Mouse (Mus musculus): Measurements from ENCODE around the gene Stx8. TPM values are rescaled to one million over a fixed set of nuclear protein-coding genes. Genes with fewer than 3 reads are reported as not detected.

Gene Stx8
- polyA plus RNA-seq, 1 experiment, result 35.8 TPM

- no peaks in the 10 kb centered on the region; the same call in 1 of the 2 replicates for H3K9me3 ChIP-seq (replicated peaks; ENCODE audit: control insufficient read depth, insufficient read depth, low read length, poor library complexity, severe bottlenecking)
- no peaks in the 10 kb centered on the region for H3K4me1 ChIP-seq (ENCODE audit: control insufficient read depth, insufficient read depth, low read length)
- H3K36me3 ChIP-seq (ENCODE audit: control insufficient read depth, insufficient read depth, low read length, poor library complexity, severe bottlenecking), result no peaks in the 10 kb centered on the region
- H3K9ac ChIP-seq (ENCODE audit: low read depth, poor library complexity, severe bottlenecking), result no peak overlapping the region
- H3K4me3 ChIP-seq (ENCODE audit: low read depth, low read length), result no peak overlapping the region
- TF ChIP-seq CTCF (IDR thresholded peaks at IDR 0.05; ENCODE audit: low read depth, low read length), result no peak
- TF ChIP-seq EP300 (IDR thresholded peaks at IDR 0.05; ENCODE audit: insufficient read depth, low read depth, low read length), result no peak
- TF ChIP-seq POLR2A (IDR thresholded peaks at IDR 0.05; ENCODE audit: insufficient read depth, low read length), result no peak
- H3K27ac ChIP-seq (ENCODE audit: insufficient read depth, low read length), result no peak overlapping the region
- H3K27me3 ChIP-seq (ENCODE audit: control insufficient read depth, insufficient read depth, low read length, poor library complexity, severe bottlenecking), result no peaks in the 10 kb centered on the region
Observed at GRCm38 (mm10) chr11:68033331-68033926, 67.4 kb downstream of the Stx8 start.

- TF ChIP-seq POLR2A (IDR thresholded peaks at IDR 0.05; ENCODE audit: insufficient read depth, low read length) (no peak), EP300 (IDR thresholded peaks at IDR 0.05; ENCODE audit: insufficient read depth, low read depth, low read length) (no peak), CTCF (IDR thresholded peaks at IDR 0.05; ENCODE audit: low read depth, low read length) (no peak)
- Histone ChIP-seq H3K9me3 (replicated peaks; ENCODE audit: control insufficient read depth, insufficient read depth, low read length, poor library complexity, severe bottlenecking) (no peaks in the 10 kb centered on the region; the same call in 1 of the 2 replicates), H3K9ac (ENCODE audit: low read depth, poor library complexity, severe bottlenecking) (no peak overlapping the region), H3K4me1 (ENCODE audit: control insufficient read depth, insufficient read depth, low read length) (no peaks in the 10 kb centered on the region), H3K4me3 (ENCODE audit: low read depth, low read length) (no peak overlapping the region), H3K36me3 (ENCODE audit: control insufficient read depth, insufficient read depth, low read length, poor library complexity, severe bottlenecking) (no peaks in the 10 kb centered on the region), H3K27me3 (ENCODE audit: control insufficient read depth, insufficient read depth, low read length, poor library complexity, severe bottlenecking) (no peaks in the 10 kb centered on the region), H3K27ac (ENCODE audit: insufficient read depth, low read length) (no peak overlapping the region)
Observed at GRCm38 (mm10) chr11:68034422-68034821, 68.4 kb downstream of the Stx8 start.

DNA sequence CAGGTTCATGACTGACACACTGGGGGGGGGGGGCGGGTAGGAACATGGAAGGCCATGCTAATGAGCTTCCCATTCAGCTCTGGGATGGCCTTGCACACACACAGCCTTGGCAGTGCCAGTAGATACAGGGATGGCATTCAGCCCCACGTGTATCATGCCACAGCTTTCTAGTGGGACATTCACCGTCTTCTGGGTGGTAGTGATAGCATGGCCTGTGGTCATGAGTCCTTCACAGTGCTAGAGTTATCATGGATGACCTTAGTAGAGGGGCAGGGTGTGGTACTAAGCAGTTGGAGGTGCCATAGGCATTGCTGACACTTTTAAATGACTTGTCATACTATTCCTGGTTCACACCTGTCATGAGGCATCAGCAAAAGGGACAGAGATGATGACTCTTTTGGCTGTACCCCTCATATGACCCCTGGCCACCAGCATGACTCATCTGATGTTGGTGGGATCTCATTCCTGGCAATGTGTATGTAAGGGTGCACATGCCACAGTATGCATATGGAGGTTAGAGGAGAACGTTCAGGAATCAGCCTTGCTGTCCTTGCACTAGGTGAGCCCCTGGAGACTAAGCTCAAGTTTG is 69.4 kb downstream of the Stx8 start:
- no peaks in the 10 kb centered on the region for H3K4me1 ChIP-seq (ENCODE audit: control insufficient read depth, insufficient read depth, low read length)
- no peaks in the 10 kb centered on the region for H3K27me3 ChIP-seq (ENCODE audit: control insufficient read depth, insufficient read depth, low read length, poor library complexity, severe bottlenecking)
- H3K9me3 ChIP-seq (replicated peaks; ENCODE audit: control insufficient read depth, insufficient read depth, low read length, poor library complexity, severe bottlenecking), result no peaks in the 10 kb centered on the region; the same call in 1 of the 2 replicates
- H3K9ac ChIP-seq (ENCODE audit: low read depth, poor library complexity, severe bottlenecking), result no peak overlapping the region
- H3K27ac ChIP-seq (ENCODE audit: insufficient read depth, low read length), result no peak overlapping the region
- H3K4me3 ChIP-seq (ENCODE audit: low read depth, low read length), result no peak overlapping the region
- no peaks in the 10 kb centered on the region for H3K36me3 ChIP-seq (ENCODE audit: control insufficient read depth, insufficient read depth, low read length, poor library complexity, severe bottlenecking)
- TF ChIP-seq CTCF (IDR thresholded peaks at IDR 0.05; ENCODE audit: low read depth, low read length) (no peak), POLR2A (IDR thresholded peaks at IDR 0.05; ENCODE audit: insufficient read depth, low read length) (no peak), EP300 (IDR thresholded peaks at IDR 0.05; ENCODE audit: insufficient read depth, low read depth, low read length) (no peak)

DNA sequence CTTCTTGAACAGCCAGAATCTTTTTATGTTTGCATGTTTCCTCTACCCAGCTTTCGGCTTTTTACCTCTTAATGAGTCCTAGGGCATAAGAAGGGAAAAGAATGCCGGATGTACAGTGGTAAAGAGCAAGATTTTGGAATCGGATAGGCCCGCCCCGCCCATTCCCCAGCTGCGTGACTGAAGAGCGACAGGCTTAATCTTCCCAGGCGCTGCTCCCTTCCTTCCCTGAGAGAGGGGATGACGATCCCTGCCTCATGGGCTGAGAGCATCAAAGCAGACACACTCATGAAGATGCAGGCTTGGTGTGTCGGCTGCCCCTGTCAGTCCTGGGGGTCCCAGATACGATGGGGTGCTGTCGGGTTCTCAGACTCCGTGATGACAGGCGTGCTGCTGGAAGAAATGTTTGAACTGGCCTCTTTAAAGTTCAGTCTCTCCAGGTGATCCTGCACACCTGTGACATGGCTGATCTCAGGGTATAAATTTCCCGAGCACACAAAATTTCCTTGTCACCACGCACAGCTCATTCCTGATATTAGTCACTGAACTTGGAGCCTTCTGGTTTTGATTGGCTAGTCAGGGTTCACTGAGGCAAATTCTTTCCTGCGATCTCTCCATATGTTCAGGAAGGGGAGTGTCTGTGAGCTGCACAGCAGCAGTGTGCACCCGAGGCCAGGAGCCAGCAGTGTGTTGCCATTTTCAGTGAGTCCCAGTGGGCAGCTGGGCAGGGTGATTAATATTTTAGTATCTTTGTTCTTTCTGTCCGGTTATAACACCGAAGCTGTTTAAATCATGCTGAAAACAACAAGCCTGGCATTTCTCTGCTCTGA is 70.4 kb downstream of the Stx8 start:
- Histone ChIP-seq H3K9me3 (replicated peaks; ENCODE audit: control insufficient read depth, insufficient read depth, low read length, poor library complexity, severe bottlenecking) (no peaks in the 10 kb centered on the region; the same call in 1 of the 2 replicates), H3K4me1 (ENCODE audit: control insufficient read depth, insufficient read depth, low read length) (no peaks in the 10 kb centered on the region), H3K27ac (ENCODE audit: insufficient read depth, low read length) (no peak overlapping the region), H3K36me3 (ENCODE audit: control insufficient read depth, insufficient read depth, low read length, poor library complexity, severe bottlenecking) (no peaks in the 10 kb centered on the region), H3K9ac (ENCODE audit: low read depth, poor library complexity, severe bottlenecking) (no peak overlapping the region), H3K27me3 (ENCODE audit: control insufficient read depth, insufficient read depth, low read length, poor library complexity, severe bottlenecking) (no peaks in the 10 kb centered on the region), H3K4me3 (ENCODE audit: low read depth, low read length) (no peak overlapping the region)
- no peak for TF ChIP-seq CTCF (IDR thresholded peaks at IDR 0.05; ENCODE audit: low read depth, low read length)

DNA sequence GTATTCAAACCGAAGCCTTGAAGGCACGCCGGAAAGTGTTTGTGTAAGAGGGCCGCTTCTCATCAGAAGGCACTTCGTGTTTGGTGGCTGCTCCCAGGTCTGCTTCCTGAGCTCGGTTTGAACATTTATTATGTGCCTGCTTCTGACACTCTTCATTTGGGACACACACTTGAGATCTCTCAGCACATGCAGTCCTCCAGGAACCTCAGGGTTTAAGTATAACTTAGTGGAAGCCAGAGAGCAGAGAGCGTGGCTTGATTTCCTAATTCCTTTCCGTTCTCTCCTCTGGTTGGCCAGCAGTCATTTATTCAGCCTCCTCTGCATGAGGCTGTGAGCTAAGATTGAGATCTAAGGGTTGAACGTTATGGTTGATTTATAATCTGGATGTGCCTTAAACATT is 71.1 kb downstream of the Stx8 start:
- no peak overlapping the region for H3K4me3 ChIP-seq (ENCODE audit: low read depth, low read length)
- H3K27ac ChIP-seq (ENCODE audit: insufficient read depth, low read length), result no peak overlapping the region
- no peak overlapping the region for H3K9ac ChIP-seq (ENCODE audit: low read depth, poor library complexity, severe bottlenecking)
- H3K9me3 ChIP-seq (replicated peaks; ENCODE audit: control insufficient read depth, insufficient read depth, low read length, poor library complexity, severe bottlenecking), result no peaks in the 10 kb centered on the region; the same call in 1 of the 2 replicates
- H3K36me3 ChIP-seq (ENCODE audit: control insufficient read depth, insufficient read depth, low read length, poor library complexity, severe bottlenecking), result no peaks in the 10 kb centered on the region
- H3K27me3 ChIP-seq (ENCODE audit: control insufficient read depth, insufficient read depth, low read length, poor library complexity, severe bottlenecking), result no peaks in the 10 kb centered on the region
- no peaks in the 10 kb centered on the region for H3K4me1 ChIP-seq (ENCODE audit: control insufficient read depth, insufficient read depth, low read length)
- no peak for TF ChIP-seq EP300 (IDR thresholded peaks at IDR 0.05; ENCODE audit: insufficient read depth, low read depth, low read length)
- no peak for TF ChIP-seq POLR2A (IDR thresholded peaks at IDR 0.05; ENCODE audit: insufficient read depth, low read length)
- no peak for TF ChIP-seq CTCF (IDR thresholded peaks at IDR 0.05; ENCODE audit: low read depth, low read length)

- no peak overlapping the region for H3K4me3 ChIP-seq (ENCODE audit: low read depth, low read length)
- H3K9me3 ChIP-seq (replicated peaks; ENCODE audit: control insufficient read depth, insufficient read depth, low read length, poor library complexity, severe bottlenecking), result no peaks in the 10 kb centered on the region; the same call in 1 of the 2 replicates
- H3K27ac ChIP-seq (ENCODE audit: insufficient read depth, low read length), result no peak overlapping the region
- TF ChIP-seq EP300 (IDR thresholded peaks at IDR 0.05; ENCODE audit: insufficient read depth, low read depth, low read length) (no peak), POLR2A (IDR thresholded peaks at IDR 0.05; ENCODE audit: insufficient read depth, low read length) (no peak), CTCF (IDR thresholded peaks at IDR 0.05; ENCODE audit: low read depth, low read length) (no peak)
- H3K4me1 ChIP-seq (ENCODE audit: control insufficient read depth, insufficient read depth, low read length), result no peaks in the 10 kb centered on the region
- H3K27me3 ChIP-seq (ENCODE audit: control insufficient read depth, insufficient read depth, low read length, poor library complexity, severe bottlenecking), result no peaks in the 10 kb centered on the region
- no peak overlapping the region for H3K9ac ChIP-seq (ENCODE audit: low read depth, poor library complexity, severe bottlenecking)
- H3K36me3 ChIP-seq (ENCODE audit: control insufficient read depth, insufficient read depth, low read length, poor library complexity, severe bottlenecking), result no peaks in the 10 kb centered on the region
Observed at GRCm38 (mm10) chr11:68038101-68038500, 72.1 kb downstream of the Stx8 start.

Data from ES-Bruce4 (cell line).